Mouse (Mus musculus): Measurements from ENCODE around the gene Rabggtb.
A peak's percentile ranks its signal among the peaks of the same experiment; 100 is the strongest.

Gene Rabggtb

GRCm38 (mm10) chr3:153912546-153913509, at the start of gene Rabggtb:
TSS of gene Rabggtb (minus strand) at chr3:153913009.
- DNase-seq (ENCODE audit: low spot score), result peak; percentile 96

DNA sequence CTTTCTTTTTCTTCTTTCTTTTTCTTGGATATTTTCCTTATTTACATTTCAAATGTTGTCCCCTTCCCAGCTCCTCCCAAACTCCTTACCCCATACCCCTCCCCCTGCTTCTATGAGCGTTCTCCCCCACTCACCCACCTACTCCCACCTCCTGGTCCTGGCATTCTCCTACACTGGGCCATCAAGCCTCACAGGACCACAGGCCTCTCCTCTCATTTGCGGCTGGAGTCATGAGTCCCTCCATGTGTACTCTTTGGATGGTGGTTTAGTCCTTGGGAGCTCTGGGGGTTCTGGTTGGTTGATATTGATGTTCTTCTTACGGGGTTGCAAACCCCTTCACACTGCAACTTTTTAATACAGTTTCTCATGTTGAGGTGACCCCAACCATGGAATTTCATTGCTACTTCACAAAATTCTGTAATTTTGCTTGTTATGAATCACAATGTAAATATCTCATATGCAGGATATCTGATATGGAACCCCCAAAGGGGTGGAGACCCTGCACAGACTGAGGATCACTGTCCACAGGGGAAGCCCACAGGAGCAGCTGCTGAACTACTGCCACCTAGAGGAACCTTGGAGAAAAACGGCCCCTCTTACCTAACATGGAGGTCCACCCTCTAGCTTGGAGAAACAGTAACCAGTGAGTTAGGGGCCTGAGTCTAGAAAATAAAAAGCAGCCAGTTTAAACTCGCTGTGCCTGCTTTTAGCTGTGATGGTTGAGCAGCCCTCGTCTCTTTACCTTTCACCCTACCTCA, 49.0 kb upstream of the Rabggtb start:
- no peak for DNase-seq (ENCODE audit: low spot score)

- DNase-seq (ENCODE audit: low spot score), result no peak
These were observed 48.1 kb upstream of the Rabggtb start for GRCm38 (mm10) chr3:153960884-153961283.

GRCm38 (mm10) chr3:153959731-153960207, 47.0 kb upstream of the Rabggtb start:
- DNase-seq (ENCODE audit: low spot score), result no peak

DNA sequence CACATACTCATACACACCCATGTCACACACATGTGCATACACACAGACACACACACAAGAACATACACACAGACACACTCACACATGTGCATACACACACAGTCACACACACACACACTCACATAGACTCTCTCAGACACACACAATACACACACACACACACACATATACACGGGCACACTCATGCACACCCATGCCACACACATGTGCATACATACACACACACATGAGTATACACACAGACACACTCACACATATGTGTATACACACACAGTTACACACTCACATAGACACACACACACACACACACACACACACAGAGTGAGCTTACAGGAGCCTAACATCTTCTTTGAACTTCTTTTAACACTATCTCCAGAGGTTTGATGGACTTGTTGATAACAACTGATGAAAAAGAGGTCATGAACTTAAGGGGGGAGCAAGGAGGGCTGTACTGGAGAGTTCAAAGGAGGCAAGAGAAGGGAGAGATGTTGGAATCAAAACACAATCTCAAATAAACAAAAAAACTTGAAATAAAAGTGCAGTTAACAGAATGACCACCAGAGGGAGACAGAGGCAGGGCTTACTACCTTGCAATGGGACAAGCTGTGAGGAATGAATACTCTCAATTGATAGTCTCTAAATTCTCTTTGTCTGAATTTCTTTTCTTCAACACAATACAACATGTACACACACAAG, 46.4 kb upstream of the Rabggtb start:
- peak; percentile 45 for DNase-seq (ENCODE audit: low spot score)

GRCm38 (mm10) chr3:153957916-153958315, 45.1 kb upstream of the Rabggtb start:
- DNase-seq (ENCODE audit: low spot score), result no peak

DNA sequence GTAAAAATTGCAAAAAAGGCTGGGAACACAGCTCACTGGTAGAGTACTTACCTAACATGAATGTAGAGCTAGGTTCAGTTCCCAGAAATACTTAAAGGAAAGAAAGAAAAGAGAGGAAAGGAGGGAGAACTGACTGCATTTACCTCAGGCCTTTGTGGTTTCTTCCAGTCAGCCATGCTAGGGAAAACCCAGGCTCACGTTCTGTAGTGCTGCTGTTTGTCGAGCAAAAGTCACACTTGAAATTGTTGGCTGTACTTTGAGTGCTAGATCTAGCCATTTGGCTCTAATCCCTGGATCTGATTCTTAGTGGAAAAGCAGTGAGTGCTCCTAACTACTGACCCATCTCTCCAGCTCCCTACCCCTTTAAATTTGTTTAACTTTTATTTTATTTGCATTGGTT, 35.4 kb upstream of the Rabggtb start:
- no peak for DNase-seq (ENCODE audit: low spot score)

DNA sequence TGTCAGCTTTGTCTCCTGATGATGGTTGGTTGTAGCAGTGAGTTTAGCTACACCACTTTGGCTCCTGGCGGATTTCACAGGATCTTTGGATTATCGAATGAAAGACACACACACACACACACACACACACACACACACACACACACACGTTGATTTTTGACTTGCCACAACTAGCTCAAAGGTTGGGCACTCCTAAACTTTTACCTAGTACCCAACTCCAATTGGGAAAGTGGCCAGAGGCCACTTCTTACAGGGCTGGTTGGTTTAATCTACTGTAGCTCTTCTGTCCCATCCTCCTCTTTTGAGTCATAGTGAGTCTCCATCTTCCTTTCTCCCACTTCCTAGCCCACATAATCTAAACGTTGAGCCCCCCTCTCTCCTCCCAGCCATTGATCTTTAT, 34.5 kb upstream of the Rabggtb start:
- no peak for DNase-seq (ENCODE audit: low spot score)

- peak; percentile 95 for DNase-seq (ENCODE audit: low spot score)
These were observed 31.7 kb upstream of the Rabggtb start, which contains the start of gene Acadm for GRCm38 (mm10) chr3:153944335-153944990. TSS of gene Acadm (minus strand) at chr3:153944632.

DNA sequence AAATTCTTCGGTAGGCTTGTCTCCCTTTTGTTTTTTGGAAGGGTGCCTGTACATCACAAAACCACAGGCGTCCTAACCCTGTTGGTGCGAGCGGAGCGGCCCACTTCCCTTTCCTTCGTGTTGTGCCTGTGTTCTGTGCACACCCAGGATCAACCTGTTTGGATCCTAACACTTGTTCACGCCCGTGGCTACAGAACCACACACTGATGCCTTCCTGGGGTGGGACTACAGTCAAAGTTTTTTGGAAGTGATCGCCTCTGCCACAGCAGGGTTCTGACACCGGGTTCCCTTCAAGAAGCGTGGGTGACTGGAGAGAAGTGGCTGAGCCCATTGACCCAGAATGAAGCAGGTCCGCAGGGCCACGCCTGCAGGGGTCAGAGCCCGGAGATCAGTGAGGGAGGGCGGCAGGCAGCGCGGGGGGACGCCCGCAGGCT, 31.1 kb upstream of the Rabggtb start:
- DNase-seq (ENCODE audit: low spot score), result no peak

DNA sequence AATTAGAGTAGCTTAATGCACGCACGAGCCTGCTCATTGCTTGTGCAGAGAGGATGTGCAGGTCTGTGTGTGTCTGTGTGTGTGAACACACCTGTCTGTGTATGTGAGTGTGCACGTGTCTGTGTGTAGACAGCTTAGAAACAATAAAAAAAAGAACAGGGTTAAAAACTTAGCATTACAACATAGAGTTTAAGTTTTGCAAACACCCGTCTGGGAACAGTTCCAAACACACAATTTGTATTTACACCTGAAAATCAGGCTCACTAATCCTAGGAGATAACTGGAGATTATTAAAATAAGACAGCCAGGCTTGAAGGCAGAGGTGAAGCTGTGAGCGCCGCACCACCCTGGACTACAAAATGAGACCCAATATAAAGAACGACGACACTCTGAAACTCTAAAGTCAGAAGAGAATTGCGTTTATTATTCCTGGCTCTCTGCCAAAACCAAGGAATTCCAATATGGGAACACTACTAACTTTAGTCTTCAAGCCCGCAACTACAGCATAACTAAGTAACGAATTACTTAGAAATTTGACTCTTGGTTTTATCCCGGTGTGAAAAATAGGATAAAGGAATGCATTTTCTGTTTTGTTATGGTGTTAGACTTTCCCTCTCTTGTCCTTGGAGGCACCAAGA, 30.3 kb upstream of the Rabggtb start:
- DNase-seq (ENCODE audit: low spot score), result no peak

DNA sequence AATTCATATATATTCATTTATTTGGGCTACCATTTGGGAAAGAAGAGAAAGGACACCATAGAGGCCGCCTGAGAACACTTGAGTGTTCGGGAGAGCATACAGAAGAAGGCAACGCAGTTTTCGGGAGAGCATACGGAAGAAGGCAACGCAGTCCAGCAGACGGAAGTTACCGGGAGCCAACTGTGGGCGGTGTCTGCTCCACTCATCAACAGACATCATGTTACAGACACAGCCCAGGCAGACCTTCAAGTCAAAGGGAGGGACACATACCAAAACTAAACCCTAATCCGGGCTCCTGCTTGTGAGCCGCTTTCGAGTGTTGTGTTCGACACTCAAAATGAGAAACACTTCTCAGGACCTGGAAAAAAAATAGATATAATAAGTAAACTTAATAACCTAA, 28.8 kb upstream of the Rabggtb start:
- DNase-seq (ENCODE audit: low spot score), result no peak

GRCm38 (mm10) chr3:153940486-153940885, 27.7 kb upstream of the Rabggtb start:
- DNase-seq (ENCODE audit: low spot score), result no peak

- DNase-seq (ENCODE audit: low spot score), result no peak
These were observed 27.2 kb upstream of the Rabggtb start for GRCm38 (mm10) chr3:153940021-153940420.

GRCm38 (mm10) chr3:153937116-153937810, 24.5 kb upstream of the Rabggtb start:
- no peak for DNase-seq (ENCODE audit: low spot score)

GRCm38 (mm10) chr3:153935878-153936277, 23.1 kb upstream of the Rabggtb start:
- no peak for DNase-seq (ENCODE audit: low spot score)

DNA sequence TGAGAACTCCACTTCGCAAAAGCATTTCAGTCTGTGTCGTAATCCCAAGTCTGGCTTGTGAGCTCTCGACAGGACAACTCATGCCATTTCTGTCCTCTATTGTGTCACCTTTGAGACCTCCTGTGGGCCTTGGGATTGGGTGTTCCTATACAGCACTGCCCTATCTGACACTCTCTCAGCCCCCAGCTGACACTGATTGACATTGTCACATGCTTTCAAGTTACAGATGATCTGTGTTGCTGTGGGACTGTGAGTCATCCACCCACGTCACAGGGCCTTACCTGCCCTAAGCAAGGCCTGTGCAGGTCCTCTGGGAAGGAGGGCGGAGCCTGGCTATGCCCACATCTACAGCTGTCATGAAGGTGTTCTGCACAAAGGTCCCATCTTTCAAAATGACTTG, 19.7 kb upstream of the Rabggtb start:
- DNase-seq (ENCODE audit: low spot score), result no peak

DNA sequence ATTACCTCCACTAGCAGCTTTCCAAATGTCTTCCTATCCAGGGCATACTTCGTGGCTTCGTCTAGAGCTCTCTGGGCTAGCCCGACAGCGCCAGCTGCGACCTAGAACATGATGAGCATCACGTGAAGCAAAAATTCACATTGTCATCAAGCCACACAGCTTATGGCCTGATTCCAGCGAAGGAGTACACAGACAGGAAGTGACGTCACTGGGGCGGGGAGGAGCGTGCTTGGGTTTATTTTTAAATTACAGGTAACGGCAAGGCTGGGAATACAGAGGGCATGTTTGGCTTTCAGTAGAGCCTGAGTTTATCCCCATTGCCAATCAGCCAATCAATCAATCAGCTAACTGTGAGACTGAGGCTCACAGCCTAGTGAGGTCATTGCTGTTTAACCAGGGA, 16.7 kb upstream of the Rabggtb start:
- no peak for DNase-seq (ENCODE audit: low spot score)

DNA sequence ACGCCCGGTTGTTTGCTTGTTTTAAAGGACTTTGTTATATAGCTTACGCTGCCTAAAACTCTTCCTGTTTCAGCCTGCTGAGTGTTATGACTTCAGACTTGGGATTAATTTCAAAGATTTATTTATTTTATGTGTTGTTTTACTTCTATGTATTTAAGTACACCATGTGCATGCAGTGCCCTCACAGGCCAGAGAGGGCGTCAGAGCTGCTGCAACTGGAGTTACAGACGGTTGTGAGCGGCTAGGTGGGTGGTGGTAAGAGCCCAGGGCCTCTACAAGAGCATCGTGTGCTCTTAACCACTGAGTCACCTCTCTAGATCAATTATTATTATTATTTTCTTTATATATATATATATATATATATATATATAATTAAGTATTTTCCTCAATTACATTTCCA, 13.5 kb upstream of the Rabggtb start:
- no peak for DNase-seq (ENCODE audit: low spot score)

DNA sequence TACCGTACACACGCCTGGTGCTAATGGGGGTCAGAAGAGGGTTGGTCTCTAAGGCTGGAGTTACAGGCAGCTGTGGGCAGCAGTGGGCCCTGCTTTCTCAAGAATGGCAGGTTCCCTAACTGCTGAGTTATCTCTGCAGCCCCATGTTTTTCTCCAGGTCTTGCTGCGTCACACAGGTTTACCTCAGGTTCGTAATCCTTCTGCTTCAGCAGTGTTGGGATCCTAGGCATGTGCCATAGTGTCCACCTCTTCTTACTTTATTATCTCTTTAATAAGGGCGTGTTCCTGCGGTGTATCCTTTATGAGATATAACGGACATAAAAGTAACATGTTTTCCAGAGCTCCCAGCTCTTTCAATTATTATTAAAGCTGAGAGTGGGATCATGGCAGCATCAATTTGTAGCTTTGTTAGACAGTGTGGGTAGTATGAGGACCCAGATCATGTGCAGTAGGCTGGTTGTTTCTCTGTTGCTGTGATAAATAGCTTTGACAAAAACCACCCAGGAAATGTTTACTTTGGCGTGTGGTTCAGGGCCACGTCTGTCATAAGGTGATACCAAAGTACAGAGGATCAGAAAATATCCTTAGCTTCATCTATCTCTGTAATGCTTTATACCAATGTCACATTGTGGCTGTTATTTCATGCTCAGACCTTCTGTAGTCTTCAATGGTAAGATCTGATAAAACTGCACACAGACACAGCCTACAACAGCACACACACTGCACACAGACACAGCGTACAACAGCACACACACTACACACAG, 8.5 kb upstream of the Rabggtb start:
- DNase-seq (ENCODE audit: low spot score), result no peak
